Mouse (Mus musculus) layer of hippocampus, postnatal 36 days (tissue): ENCODE data around the gene Gm28048. TPM values are rescaled to one million over a fixed set of nuclear protein-coding genes. Genes with fewer than 3 reads are reported as not detected.

ENCODE experiments used
- DNase-seq, 2 experiments: peaks; one replicate each; pipeline ENCODE4 v3.0.0; 2022
- total RNA-seq, 2 experiments: library from RNA; stranded (reverse); gene quantifications; 2 replicates each; pipeline ENCODE4 v1.2.3; 2021

Gene Gm28048
- total RNA-seq, 2 experiments from 2014 or later, result 9.2 to 11.3 TPM

DNA sequence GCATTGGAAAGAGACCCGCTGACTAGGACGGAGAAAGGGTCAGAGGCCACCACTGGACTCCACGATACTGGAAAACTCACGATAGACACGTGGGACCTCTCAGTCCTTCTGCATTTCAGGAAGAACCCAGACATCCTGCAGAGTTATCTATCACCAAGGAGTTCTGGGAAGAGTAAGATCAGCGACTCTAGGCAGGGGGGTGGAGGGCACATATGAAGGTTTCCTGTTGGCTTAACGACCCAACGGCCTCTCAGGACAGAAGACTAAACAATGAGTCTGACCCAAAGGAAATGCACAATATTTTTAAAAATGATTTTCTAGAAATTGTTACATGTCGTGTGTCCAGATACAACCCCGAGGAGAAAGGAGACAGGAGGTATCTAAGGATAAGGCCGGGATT is 150.0 kb downstream of the Gm28048 start:
- DNase-seq, result no peak

DNA sequence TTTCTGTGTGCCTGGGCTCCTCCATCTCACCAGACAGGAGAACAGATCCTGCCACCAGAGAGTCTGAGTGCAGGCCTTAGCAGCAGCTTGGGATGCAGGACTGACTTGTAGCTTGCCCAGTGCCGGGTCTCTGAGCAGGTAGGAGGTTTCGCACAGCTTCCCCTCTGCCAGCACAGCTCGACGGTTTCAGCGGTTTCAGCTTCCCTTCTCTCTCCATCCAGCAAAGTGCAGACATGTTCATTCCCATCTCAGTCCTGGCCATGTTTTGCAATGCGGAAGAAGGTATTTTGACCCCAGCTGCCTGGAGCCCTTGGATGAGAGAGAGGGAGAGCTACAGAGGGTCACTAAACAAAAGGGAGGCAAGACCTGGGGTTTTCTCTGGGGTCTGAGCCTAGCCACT is 151.2 kb downstream of the Gm28048 start:
- DNase-seq, result no peak

GRCm38 (mm10) chr11:22830179-22830611 is 151.7 kb downstream of the Gm28048 start:
- DNase-seq, result no peak

DNA sequence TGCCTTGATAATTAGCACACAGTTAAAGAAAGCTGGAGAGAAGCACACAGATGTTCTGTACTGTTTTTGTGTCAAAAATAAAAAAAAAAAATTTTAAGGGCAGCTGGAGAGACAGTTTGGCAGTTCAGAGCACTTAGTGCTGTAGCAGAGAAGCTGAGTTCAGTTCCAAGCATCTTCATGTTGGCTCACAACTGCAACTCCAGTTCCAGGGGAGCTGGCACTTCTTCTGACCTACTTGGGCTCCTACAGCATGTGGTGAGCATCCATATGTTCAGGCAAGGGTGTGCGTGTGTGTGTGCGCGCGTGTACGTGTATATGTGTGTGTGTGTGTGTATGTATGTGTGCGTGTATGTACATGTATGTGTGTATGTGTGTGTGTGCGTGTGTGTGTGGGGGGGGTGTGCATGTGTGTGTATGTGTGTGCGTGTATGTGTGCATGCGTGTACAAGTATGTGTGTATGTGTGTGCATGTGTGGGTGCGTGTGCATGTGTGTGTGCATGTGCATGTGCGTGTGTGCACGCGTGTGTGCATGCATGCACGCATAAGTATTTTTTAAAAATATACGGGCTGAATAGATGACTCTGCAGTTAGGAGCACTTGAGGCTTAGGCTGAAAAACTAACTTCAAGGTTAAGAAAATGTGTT is 152.8 kb downstream of the Gm28048 start:
- no peak for DNase-seq

DNA sequence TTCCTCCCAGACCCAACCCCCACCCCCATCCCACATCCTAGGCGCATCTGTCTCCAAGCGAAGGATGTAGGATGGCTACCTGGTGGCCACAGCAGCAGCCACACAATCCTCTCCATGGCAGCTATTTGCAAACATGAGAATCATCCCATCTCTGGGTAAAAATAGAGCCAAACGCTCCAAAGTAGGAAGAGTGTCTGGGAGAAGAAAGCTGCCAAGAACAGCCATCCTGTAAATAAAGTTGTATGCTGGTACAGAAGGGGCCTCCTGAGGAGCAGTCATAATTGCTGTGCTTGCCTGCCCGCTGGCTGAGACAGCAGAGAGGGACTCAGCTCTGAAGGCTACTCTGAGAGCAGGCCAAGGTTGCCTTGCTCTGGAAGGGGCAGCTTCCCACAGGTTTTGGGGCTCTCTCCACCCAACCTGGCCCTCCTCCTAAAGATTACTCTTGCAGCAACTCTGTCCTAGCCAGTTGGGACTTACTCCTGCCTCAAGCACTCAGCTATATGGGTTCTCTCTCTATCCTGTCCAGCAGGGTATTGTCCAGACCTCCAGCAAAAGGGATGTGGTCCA is 154.3 kb downstream of the Gm28048 start:
- DNase-seq, result no peak

DNA sequence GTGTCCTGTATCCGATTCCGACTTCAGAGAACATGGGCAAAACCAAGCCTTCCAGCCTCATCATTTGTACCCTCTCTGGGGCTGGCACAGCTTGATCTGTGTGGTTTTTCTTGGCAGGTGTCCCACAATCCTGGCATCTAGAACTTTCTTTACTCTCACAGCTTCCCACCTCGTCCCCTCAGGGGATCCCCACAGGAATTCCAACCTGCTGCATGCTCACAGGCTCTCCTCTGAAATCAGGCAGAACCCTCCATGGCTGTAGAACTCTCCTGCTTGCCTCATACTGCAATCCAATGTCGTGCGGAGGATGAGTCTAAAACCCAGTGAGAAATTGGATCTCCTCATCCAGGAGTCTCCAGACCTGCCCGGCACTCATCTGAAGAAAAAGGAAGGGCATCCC is 155.2 kb downstream of the Gm28048 start:
- DNase-seq, result no peak

- DNase-seq, result no peak
Observed at GRCm38 (mm10) chr11:22826051-22826450, 155.8 kb downstream of the Gm28048 start.

- DNase-seq, result no peak
Observed at GRCm38 (mm10) chr11:22825548-22825947, 156.3 kb downstream of the Gm28048 start.

- DNase-seq, result no peak
Observed at GRCm38 (mm10) chr11:22824049-22824705, 157.7 kb downstream of the Gm28048 start.

- no peak for DNase-seq
Observed at GRCm38 (mm10) chr11:22821243-22821642, 160.6 kb downstream of the Gm28048 start.

GRCm38 (mm10) chr11:22818371-22818770 is 163.5 kb downstream of the Gm28048 start:
- DNase-seq, result no peak

DNA sequence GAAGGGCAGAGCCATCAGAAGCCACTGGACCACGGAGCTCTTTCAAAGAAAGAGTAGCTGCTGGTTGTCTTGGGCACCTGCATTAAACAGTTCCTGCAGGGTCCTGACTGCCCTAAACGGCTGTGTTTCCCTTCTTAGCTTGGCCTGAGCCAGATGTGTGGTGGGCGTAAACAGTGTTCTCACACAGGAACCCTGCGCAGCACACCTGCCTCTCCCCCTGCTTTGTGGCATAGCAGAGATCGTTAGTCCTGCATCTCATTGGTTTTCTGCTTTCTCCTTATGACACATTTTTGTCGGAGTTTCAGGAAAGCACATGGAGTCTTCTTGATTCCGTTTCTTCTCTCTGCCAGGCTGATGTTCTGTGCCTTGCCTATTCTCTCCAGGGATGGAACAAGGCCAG is 166.0 kb downstream of the Gm28048 start:
- no peak for DNase-seq

- no peak for DNase-seq
Observed at GRCm38 (mm10) chr11:22815143-22815542, 166.7 kb downstream of the Gm28048 start.

DNA sequence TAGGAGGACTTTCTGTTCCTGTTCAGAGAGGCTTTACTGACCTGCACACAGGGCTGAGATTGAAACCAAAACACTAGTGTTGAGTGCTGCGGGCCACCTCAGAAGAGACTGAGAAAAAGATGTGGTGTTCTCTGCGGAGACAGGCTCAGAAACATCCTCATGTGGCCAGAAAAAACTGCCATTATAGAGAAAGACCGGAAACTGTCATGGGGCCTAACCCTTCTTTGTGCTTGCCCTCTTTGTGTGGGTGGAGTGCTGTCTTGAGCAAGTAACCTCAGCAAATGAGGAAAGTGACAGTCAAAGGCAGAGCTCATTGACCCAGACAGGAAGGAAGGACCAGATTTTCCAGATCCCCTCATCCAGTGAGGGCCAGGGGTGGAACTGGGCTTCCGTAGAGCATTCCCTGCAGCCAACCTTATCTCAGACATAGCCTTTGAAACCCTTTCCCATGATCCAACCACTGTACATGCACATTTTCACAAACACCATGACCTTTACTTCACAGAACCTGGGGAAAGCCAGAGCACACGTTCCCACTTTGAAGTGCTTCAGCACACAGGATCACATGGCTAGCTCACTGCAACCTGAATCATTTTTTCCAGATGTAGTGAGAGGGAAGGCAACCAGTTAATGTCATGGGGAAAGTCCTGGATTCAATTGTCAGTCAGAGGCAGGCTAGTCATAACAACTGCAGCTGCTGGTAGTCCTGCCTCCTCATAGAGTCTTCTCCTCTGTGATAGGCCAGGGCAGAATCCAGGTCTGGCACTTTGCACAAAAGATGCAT is 167.8 kb downstream of the Gm28048 start:
- no peak for DNase-seq

GRCm38 (mm10) chr11:22813427-22813826 is 168.5 kb downstream of the Gm28048 start:
- no peak for DNase-seq

- no peak for DNase-seq
Observed at GRCm38 (mm10) chr11:22811413-22811812, 170.5 kb downstream of the Gm28048 start.

- no peak for DNase-seq
Observed at GRCm38 (mm10) chr11:22809465-22810096, 172.3 kb downstream of the Gm28048 start.

- no peak for DNase-seq
Observed at GRCm38 (mm10) chr11:22808040-22808439, 173.8 kb downstream of the Gm28048 start.

GRCm38 (mm10) chr11:22805171-22805570 is 176.7 kb downstream of the Gm28048 start:
- no peak for DNase-seq

DNA sequence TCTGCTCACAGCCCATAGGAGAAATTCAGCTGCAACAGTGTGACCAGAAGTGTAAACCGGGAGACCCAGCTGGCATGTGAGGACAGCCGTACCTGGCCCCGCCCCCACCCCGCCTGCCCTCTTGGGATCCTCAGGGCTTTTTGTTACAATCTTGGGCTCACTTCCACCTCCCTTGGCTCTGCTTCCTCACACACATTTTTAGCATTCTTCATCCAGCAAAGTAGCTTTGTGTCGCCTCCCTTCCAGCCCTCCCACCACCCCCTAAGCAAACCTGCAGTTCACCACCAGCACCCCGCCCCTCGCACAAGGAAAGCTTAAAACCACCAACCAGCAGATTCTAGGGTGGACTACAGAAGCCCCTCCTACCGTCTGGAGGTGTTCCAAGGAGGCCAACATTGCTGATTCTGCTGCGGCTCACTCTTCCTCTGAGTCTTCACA is 181.9 kb downstream of the Gm28048 start:
- DNase-seq, result no peak

DNA sequence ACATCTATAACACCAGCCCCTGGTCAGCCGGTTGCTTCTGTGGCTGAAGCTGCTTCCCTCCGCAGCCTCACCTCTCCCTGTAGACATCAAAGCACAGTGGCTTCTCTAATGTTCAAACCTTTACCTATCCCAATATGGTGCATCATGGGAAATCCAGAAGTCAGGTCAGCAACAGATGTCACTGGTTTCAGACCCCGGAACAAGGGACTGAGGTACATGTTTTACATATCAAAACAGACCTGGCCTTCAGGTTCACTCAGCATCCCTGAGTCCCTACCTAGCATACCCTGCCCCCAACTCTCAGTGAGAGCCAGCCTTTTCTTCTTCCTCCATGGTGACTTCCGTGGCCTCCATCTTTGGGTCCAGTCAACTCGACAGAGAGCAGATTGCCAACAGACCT is 183.0 kb downstream of the Gm28048 start:
- no peak for DNase-seq

DNA sequence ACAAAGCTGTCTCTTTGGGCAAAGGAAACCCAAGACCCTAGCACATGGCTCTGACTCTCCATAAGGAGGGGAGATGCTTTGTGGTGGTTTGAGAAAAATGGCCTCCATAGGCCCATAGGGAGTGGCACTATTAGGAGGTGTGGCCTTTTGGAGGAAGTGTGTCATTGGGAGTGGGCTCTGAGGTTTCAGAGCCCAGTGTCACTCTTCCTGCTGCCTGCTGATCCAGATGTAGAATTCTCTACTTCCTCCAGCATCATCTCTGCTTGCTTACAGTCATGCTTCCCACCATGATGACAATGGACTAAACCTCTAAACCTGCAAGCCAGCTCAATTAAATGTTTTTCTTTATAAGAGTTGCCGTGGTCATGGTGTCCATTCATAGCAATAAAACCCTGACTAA is 187.2 kb downstream of the Gm28048 start:
- DNase-seq, result no peak

DNA sequence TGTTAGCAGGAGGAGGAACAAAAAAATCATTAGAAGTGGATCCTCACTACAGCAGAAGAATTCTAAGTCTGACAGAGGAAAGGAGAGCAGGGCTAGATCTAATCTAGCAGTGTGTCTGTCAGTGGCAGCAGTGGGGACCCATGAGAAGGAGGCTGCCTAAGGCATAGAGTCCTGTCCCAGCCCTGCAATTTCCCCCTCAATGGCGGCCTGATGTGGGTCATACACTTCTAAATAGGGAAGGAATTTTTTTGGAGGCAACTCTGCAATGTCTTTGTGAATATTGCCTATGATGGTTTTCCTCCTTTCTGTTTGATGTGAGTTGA is 188.0 kb downstream of the Gm28048 start:
- DNase-seq, result no peak
